Mouse (Mus musculus) heart, postnatal 0 days (tissue): ENCODE data around the gene Fcrla.

Experiments used
- CTCF ChIP-seq: IDR thresholded peaks from 2 replicates; pipeline ENCODE4 v1.5.1; 2016; ENCODE audit warnings: antibody characterized with exemption, control low read depth, low read depth
- EP300 ChIP-seq: IDR thresholded peaks from 2 replicates; pipeline ENCODE4 v1.6.1; 2016; ENCODE audit warnings: antibody characterized with exemption, low read depth

- no peak for TF ChIP-seq CTCF
- no peak for TF ChIP-seq EP300
Measured at GRCm38 (mm10) chr1:170919308-170919707, 8.1 kb downstream of the Fcrla start.
